Mouse (Mus musculus) liver, embryonic 13.5 days (tissue): ENCODE results near the gene Pdap1. TPM values are rescaled to one million over a fixed set of nuclear protein-coding genes. Genes with fewer than 3 reads are reported as not detected.

Experiments
- ATAC-seq: fragments of 200-750 bp; cut with Nextera tagmentation; 2 replicates; pipeline ENCODE4 v1.8.0; 2017; ENCODE audit warnings: low read depth, mild to moderate bottlenecking, moderate number of reproducible peaks, moderate library complexity
- DNase-seq: peaks from one replicate; pipeline ENCODE4 v3.0.0; 2022
- H3K27ac ChIP-seq: fragments of 300-500 bp; sonication (generic); 2 replicates; pipeline ENCODE4 v1.5.1; 2015; ENCODE audit warnings: moderate library complexity, mild to moderate bottlenecking, inconsistent platforms
- H3K27me3 ChIP-seq: fragments of 300-500 bp; sonication (generic); 2 replicates; pipeline ENCODE4 v1.6.1; 2015; ENCODE audit warnings: mild to moderate bottlenecking, inconsistent platforms
- H3K36me3 ChIP-seq: fragments of 300-500 bp; sonication (generic); 2 replicates; pipeline ENCODE4 v1.6.1; 2015; ENCODE audit warnings: mild to moderate bottlenecking, inconsistent platforms
- H3K4me1 ChIP-seq: fragments of 300-500 bp; sonication (generic); replicated peaks from 2 replicates; pipeline ENCODE4 v1.6.1; 2015; ENCODE audit warnings: inconsistent platforms
- H3K4me2 ChIP-seq: fragments of 300-500 bp; sonication (generic); 2 replicates; pipeline ENCODE4 v1.6.1; 2015; ENCODE audit warnings: inconsistent platforms, mild to moderate bottlenecking, moderate library complexity
- H3K4me3 ChIP-seq: fragments of 300-500 bp; sonication (generic); replicated peaks from 2 replicates; pipeline ENCODE4 v1.5.1; 2015; ENCODE audit warnings: mild to moderate bottlenecking, inconsistent platforms
- H3K9ac ChIP-seq: fragments of 300-500 bp; sonication (generic); 2 replicates; pipeline ENCODE4 v1.6.1; 2015; ENCODE audit warnings: mild to moderate bottlenecking, inconsistent platforms
- H3K9me3 ChIP-seq: fragments of 300-500 bp; sonication (generic); replicated peaks from 2 replicates; pipeline ENCODE4 v1.6.1; 2016; ENCODE audit warnings: inconsistent platforms
- WGBS: fragments of 180-500 bp; shearing (Covaris S2); methylation state at CpG from one replicate; pipeline ENCODE4 v1.1.7; 2015; ENCODE audit not compliant: insufficient replicate concordance; 5-methylcytosine and 5-hydroxymethylcytosine counted together
- polyA plus RNA-seq: library from polyadenylated mRNA; unstranded; fragments of >200 nt; fragmentation: Nextera tagmentation; extraction: Ambion mirVana; gene quantifications from 2 replicates; pipeline ENCODE4 v1.2.1, GENCODE M21; 2015

Gene Pdap1
- polyA plus RNA-seq, 1 experiment from 2014 or later, result 69.5 TPM

- H3K27ac ChIP-seq, result no peak overlapping the region
- no peak overlapping the region for H3K4me2 ChIP-seq
- H3K4me3 ChIP-seq, result no peak overlapping the region
- H3K4me1 ChIP-seq, result peaks cover 30% of the 10 kb centered on the region
- ATAC-seq, result no peak
- H3K36me3 ChIP-seq, result peaks cover 35% of the 10 kb centered on the region
- H3K9ac ChIP-seq, result no peak overlapping the region
- no peak for DNase-seq
- peaks cover 4% of the 10 kb centered on the region; the same call in 1 of the 2 replicates for H3K9me3 ChIP-seq
- peaks cover 3% of the 10 kb centered on the region; the same call in 1 of the 2 replicates for H3K27me3 ChIP-seq
- 75% methylated on average over 2 of the region's 2 CpGs for WGBS
Observed at GRCm38 (mm10) chr5:145119385-145119784, 20.7 kb downstream of the Pdap1 start.

- no peak for DNase-seq
- Histone ChIP-seq H3K4me2 (no peak overlapping the region), H3K27me3 (peaks cover 3% of the 10 kb centered on the region; the same call in 1 of the 2 replicates), H3K27ac (no peak overlapping the region), H3K9ac (no peak overlapping the region), H3K4me3 (no peak overlapping the region), H3K36me3 (peaks cover 26% of the 10 kb centered on the region), H3K9me3 (peaks cover 4% of the 10 kb centered on the region; the same call in 1 of the 2 replicates), H3K4me1 (peaks cover 39% of the 10 kb centered on the region)
- no peak for ATAC-seq
- 81% methylated on average over 5 of the region's 5 CpGs for WGBS
Observed at GRCm38 (mm10) chr5:145118461-145118860, 21.6 kb downstream of the Pdap1 start.

- Histone ChIP-seq H3K4me2 (no peak overlapping the region), H3K27me3 (peaks cover 3% of the 10 kb centered on the region; the same call in 1 of the 2 replicates), H3K9me3 (peaks cover 4% of the 10 kb centered on the region; the same call in 1 of the 2 replicates), H3K4me1 (peaks cover 41% of the 10 kb centered on the region), H3K27ac (no peak overlapping the region), H3K36me3 (peaks cover 21% of the 10 kb centered on the region), H3K4me3 (no peak overlapping the region), H3K9ac (no peak overlapping the region)
- ATAC-seq (no peak), DNase-seq (no peak)
- WGBS, result 64% methylated on average over 6 of the region's 6 CpGs
Observed at GRCm38 (mm10) chr5:145118005-145118404, 22.0 kb downstream of the Pdap1 start.

DNA sequence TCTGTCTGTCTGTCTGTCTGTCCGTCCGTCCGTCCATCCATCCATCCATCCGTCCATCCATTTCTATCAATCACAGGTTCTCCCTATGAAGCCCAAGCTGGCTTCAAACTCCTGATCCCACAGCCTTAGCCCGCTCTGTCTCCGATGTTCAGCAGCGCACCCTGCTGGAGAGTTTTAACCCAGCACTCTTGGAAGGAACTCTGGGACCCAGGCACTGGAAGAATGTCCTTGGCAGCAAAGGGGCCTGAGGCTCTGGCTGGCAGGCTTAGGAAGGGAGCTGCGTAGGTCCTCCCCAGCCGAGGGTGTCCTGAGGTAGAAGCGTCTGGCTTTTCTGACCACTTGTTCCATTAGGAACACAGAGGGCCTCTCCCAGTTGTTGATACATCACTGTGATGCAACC, 23.1 kb downstream of the Pdap1 start:
- WGBS, result 34% methylated on average over 10 of the region's 10 CpGs
- Histone ChIP-seq H3K4me2 (peak overlapping the region; percentile 41), H3K4me3 (peak overlapping the region; percentile 28), H3K9ac (peak overlapping the region; percentile 41; the same call in 1 of the 2 replicates), H3K4me1 (peaks cover 42% of the 10 kb centered on the region), H3K27me3 (peaks cover 3% of the 10 kb centered on the region; the same call in 1 of the 2 replicates), H3K9me3 (peaks cover 4% of the 10 kb centered on the region; the same call in 1 of the 2 replicates), H3K36me3 (peaks cover 13% of the 10 kb centered on the region), H3K27ac (peak overlapping the region; percentile 69)
- ATAC-seq (0 out of 2 replicates have a peak, but pooled peaks have one; percentile 8), DNase-seq (peak; percentile 43)

- 13% methylated on average over 4 of the region's 4 CpGs for WGBS
- Histone ChIP-seq H3K4me1 (peaks cover 43% of the 10 kb centered on the region), H3K4me2 (peak overlapping the region; percentile 88), H3K9me3 (peaks cover 4% of the 10 kb centered on the region; the same call in 1 of the 2 replicates), H3K27ac (peak overlapping the region; percentile 69), H3K36me3 (peaks cover 8% of the 10 kb centered on the region; the same call in 1 of the 2 replicates), H3K9ac (peak overlapping the region; percentile 41; the same call in 1 of the 2 replicates), H3K27me3 (peaks cover 3% of the 10 kb centered on the region; the same call in 1 of the 2 replicates), H3K4me3 (peak overlapping the region; percentile 69)
- DNase-seq (no peak), ATAC-seq (no peak)
Observed at GRCm38 (mm10) chr5:145116316-145116715, 23.7 kb downstream of the Pdap1 start.

DNA sequence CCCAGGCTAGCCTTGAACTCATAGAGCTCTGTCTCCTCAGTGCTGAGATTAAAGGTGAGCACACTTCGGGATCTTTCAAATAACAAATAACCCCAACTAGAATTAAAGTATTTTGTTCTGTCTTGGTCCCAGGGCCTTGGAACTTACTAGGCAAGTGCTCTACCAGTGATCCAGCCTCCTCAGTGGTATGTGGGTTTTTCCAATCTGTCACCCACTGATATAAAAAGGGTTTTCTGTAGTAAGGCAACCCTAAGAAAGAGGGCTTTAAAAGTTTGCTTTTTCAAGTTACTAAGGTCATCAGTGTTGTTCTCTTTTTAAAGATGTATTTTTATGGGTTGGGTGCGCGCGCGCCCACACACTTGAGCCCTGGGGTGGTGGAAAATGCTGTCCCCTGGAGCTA, 24.3 kb downstream of the Pdap1 start:
- H3K9me3 ChIP-seq, result peaks cover 4% of the 10 kb centered on the region; the same call in 1 of the 2 replicates
- ATAC-seq, result no peak
- DNase-seq, result no peak
- WGBS, result 69% methylated on average over 5 of the region's 5 CpGs
- no peak overlapping the region for H3K9ac ChIP-seq
- H3K4me2 ChIP-seq, result peak overlapping the region; percentile 88
- H3K36me3 ChIP-seq, result peaks cover 12% of the 10 kb centered on the region
- peak overlapping the region; percentile 69 for H3K4me3 ChIP-seq
- peaks cover 3% of the 10 kb centered on the region; the same call in 1 of the 2 replicates for H3K27me3 ChIP-seq
- peaks cover 38% of the 10 kb centered on the region for H3K4me1 ChIP-seq
- peak overlapping the region; percentile 69 for H3K27ac ChIP-seq

DNA sequence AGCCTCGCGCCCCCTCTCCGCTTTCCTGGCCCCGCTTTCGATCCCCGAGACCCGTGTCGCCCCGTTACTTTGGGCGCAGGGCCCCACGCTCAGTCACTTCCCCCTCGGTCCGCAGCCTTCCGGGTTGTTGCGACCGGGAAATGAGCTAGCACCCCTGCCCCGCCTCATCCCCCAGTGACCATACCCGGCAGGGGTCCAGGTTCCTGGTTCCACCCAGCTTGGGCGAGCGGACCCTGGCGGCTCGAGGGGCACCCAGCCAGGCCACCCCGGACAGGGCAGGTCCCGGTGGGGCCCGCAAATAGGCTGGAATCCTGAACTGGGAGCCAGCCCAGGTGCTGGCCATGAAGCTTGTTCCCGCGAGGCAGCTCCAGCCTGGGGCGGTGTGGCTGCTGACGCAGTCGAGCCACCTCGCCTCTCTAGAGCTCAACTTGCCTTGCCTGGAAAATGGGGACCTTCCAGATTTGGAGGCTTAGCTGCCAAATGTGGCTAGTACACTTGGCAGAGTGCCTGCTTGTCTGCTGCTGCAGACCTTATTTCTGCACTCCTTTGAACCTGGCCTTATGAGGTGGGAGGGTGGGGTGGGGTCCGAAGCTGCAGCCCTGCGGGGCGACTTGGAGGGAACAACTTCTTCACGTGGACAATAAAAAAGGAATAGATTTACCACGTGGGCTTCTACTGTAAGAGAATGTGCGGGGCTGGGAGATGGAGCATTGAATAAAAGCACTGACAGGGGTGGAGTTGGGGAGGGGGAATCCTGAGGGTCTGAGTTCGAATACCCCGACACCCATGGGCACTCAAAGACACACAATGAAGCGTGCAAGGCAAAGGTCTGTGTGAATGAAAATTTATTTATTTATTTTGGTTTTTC, 25.2 kb downstream of the Pdap1 start:
- Histone ChIP-seq H3K4me2 (peak overlapping the region; percentile 88), H3K9ac (peak overlapping the region; percentile 74), H3K27ac (peak overlapping the region; percentile 64), H3K36me3 (peaks cover 20% of the 10 kb centered on the region), H3K9me3 (peaks cover 4% of the 10 kb centered on the region; the same call in 1 of the 2 replicates), H3K4me3 (peak overlapping the region; percentile 69), H3K27me3 (peaks cover 3% of the 10 kb centered on the region; the same call in 1 of the 2 replicates), H3K4me1 (peaks cover 46% of the 10 kb centered on the region)
- peak; percentile 35 for ATAC-seq
- WGBS, result 5% methylated on average over 40 of the region's 40 CpGs
- peak; percentile 23 for DNase-seq

DNA sequence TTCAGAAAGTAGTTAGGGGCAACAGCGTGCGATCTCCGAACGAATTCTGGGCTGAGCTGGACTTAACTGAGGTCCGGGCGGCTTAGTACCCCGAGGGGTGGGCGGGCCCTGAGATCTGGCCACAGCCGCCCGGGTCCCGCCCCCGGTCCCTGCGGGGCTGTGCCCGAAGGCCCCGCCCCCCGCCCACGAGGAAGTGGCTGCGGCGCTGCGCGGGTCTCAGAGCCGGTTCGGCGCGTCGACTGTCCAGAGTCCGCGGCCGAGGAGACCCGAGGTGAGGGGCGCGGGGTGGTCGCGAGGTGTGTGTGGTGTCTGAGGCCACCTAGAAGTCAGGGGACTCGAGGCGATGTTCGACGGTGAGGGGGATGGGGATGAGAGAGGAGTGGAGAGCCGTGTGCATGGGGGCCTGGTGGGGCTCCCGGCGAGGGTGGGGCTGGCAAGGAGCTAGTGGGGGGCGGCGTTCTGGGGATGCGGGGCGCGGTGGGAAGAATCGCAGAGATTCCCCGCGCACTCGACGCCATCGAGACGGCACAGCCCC, 25.9 kb downstream of the Pdap1 start, which contains the start of gene Arpc1b:
Gene Arpc1b, plus strand, starts transcription at position 145 of the 535 bp plus-strand sequence.
- WGBS, result under 1% methylated on average over 53 of the region's 53 CpGs
- H3K9ac ChIP-seq, result peak within 1 kb of the TSS; percentile 74
- peaks cover 53% of the 10 kb centered on the region for H3K4me1 ChIP-seq
- peaks cover 26% of the 10 kb centered on the region for H3K36me3 ChIP-seq
- DNase-seq (peak; percentile 49), ATAC-seq (peak; percentile 74)
- peak within 1 kb of the TSS; percentile 64 for H3K27ac ChIP-seq
- no peaks in the 10 kb centered on the region for H3K9me3 ChIP-seq
- H3K27me3 ChIP-seq, result peaks cover 3% of the 10 kb centered on the region; the same call in 1 of the 2 replicates
- H3K4me3 ChIP-seq, result peak within 1 kb of the TSS; percentile 69
- peak within 1 kb of the TSS; percentile 88 for H3K4me2 ChIP-seq

- peaks cover 3% of the 10 kb centered on the region; the same call in 1 of the 2 replicates for H3K27me3 ChIP-seq
- peaks cover 57% of the 10 kb centered on the region for H3K4me1 ChIP-seq
- H3K36me3 ChIP-seq, result peaks cover 27% of the 10 kb centered on the region
- WGBS, result 33% methylated on average over 2 of the region's 2 CpGs
- H3K4me3 ChIP-seq, result peak overlapping the region; percentile 69
- H3K27ac ChIP-seq, result no peak overlapping the region
- DNase-seq, result no peak
- peak overlapping the region; percentile 74 for H3K9ac ChIP-seq
- ATAC-seq, result no peak
- peak overlapping the region; percentile 88 for H3K4me2 ChIP-seq
- H3K9me3 ChIP-seq, result no peaks in the 10 kb centered on the region
Observed at GRCm38 (mm10) chr5:145113416-145113815, 26.6 kb downstream of the Pdap1 start.

- DNase-seq (no peak), ATAC-seq (no peak)
- Histone ChIP-seq H3K4me3 (no peak overlapping the region), H3K9ac (no peak overlapping the region), H3K27me3 (peaks cover 3% of the 10 kb centered on the region; the same call in 1 of the 2 replicates), H3K9me3 (no peaks in the 10 kb centered on the region), H3K36me3 (peaks cover 33% of the 10 kb centered on the region), H3K4me2 (no peak overlapping the region), H3K4me1 (peaks cover 57% of the 10 kb centered on the region), H3K27ac (no peak overlapping the region)
- 72% methylated on average over 8 of the region's 8 CpGs for WGBS
Observed at GRCm38 (mm10) chr5:145112566-145112965, 27.5 kb downstream of the Pdap1 start.

DNA sequence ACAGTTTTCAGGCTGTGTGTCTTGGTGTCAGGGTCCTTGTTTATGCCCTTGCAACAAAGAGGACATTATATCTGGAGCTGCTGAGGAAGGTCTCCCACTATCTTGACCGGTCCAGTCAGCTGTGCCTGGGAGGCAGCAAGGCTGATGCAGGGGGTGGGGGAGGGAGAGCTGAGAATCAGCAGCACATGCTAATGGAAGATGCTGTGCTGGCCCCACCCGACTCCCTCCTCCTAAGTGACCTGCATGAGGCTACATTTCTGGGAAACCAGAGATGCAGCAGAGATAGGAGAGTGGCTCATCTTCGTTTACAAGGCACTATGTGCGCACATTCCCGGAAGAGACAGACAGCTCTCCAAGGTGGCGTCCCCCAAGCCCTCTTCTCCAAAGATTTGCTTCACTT, 29.6 kb downstream of the Pdap1 start:
- ATAC-seq (no peak), DNase-seq (no peak)
- Histone ChIP-seq H3K9me3 (no peaks in the 10 kb centered on the region), H3K27ac (no peak overlapping the region), H3K27me3 (peaks cover 3% of the 10 kb centered on the region; the same call in 1 of the 2 replicates), H3K4me2 (no peak overlapping the region), H3K4me1 (peaks cover 41% of the 10 kb centered on the region), H3K36me3 (peaks cover 55% of the 10 kb centered on the region), H3K9ac (no peak overlapping the region), H3K4me3 (no peak overlapping the region)
- WGBS, result 58% methylated on average over 6 of the region's 6 CpGs
